Mouse (Mus musculus) frontal cortex, postnatal 25 days (tissue): ENCODE results near the gene Nme9.

ENCODE experiments used
- DNase-seq, 2 experiments: peaks; one replicate each; pipeline ENCODE4 v3.0.0; 2022; ENCODE audit warnings: low spot score in 2 of 2

Gene Nme9

DNA sequence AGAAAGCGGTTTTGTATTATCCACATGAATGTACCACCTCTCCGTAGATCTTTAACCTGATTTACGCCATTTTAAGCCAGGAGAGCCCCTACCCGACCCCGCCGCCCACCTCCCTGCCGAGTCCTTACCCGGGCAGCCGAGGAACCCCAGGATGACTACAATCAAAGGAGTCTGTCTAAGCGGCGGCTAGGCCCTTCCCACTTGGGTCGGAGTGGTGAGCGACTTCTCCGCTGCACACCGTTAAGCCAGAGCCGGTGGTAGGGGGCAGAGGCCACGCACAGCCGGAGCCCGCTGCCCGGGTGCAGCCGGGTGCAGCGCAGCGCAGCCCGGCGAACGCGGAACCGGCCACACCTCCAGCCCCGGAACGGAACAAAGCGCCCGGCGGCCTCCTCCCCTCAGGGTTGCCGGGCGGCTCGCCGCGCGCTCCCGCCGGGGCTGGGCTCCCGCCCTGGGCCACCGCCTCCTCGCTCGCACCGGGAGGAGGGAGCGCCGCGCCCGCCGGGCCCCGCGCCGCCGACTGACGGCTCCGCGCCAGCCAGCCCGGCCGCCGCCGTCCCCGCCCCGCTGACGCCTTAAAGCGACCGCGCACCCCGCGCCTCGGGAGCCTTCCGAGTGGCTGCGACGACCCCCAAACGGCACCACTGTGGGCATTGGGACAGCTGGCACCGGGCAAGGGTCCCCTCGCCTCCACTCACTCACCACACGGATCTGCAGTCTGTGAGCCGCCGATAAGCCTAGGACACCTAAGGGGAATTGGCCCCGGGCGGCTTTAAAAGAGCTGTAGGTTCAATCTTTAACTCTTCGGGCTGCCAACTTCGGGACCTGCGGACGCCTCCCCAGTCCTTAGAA lies 14.9 kb upstream of the Nme9 start:
- DNase-seq = peak; percentile 61 to 68

DNA sequence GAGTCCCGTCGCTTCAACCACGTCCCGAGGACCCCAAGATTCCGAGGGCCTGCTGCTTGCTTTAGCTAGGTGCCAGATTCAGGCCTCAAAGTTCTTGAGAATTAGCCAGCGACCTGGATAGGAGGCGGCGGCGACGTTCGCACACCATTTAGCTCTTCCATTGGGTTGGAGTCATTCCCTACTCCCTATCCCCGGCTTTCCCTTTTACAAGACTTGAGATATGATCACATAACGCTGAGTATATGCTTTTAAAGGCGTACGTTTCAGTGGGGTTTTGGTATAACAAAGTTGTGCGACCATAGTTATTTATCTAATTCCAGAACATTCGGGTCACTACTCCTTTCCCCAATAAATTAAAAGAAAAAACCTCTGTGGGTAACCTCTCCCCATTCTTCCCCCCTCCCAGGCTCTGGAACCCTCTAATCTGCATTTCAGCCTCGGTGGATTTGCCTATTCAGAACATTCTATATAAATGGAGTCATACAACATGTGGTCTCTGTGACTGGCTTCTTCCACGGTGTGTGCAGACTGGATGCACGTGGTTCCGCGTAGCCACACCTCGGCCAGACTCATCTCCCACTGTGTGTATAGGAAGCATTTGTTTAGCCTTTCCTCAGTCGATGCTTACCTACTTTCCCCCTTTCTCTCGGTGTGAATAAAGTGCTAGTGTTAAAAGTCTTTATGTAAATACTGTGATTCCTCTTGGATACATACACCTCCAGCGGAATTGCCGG lies 14.1 kb upstream of the Nme9 start, which contains the start of gene Mras:
Gene Mras, minus strand, starts transcription at position 351 of the 734 bp plus-strand sequence.
- DNase-seq = no peak

DNA sequence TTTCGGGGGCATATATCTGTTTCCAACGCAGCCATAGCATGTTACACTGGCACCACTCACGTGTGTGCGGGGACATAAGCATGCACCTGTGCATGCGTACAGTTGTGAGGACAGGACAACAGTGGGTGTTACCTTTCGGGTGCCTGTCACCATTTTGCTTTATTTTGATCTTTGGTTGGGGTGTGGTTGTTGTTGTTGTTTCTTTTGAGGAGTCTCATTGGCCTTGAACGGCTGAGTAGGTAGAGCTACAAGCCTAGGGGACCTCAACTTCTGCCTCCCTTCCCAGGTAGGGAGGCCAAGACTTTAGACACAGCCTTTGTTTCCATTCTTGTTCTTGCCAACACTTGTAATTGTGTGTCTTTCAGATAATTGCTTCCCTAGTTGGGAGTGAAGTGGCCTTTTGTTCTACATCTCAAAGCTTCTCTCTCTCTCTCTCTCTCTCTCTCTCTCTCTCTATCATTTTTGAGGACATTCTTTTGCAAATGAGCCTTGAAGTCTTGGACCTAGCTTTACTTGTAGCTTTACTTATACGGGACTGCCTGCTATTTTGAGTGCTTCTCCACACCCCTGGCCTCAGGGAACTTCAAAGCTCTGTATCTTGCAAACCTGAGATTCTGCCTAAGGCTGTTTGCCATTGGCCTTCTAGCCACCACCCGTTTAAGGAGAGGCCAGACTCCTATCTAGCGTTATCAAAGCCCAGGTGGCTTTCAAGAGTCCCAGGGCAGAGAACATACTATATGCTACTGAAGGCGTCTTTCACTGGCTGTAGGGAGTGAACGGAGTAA lies 13.3 kb upstream of the Nme9 start:
- DNase-seq = no peak

DNA sequence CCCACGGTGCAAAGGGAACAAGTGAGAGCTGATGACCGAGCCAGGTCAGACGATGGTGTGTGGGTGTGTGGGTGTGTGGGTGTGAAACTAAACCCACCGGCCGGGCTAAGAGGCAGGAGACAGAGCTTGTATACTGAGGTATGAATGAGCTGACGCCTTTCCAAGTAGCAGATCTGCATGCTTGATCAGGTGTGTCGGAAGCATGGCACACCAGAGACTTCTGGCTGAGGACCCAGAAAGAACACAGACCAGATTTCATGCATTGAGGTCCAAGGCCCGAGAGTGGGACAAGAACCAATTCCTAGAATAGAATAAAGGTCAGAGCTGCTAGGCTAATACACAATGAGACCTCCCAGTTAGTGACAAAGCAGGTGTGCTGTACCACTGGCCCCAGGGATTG lies 12.2 kb upstream of the Nme9 start:
- no peak for DNase-seq

DNA sequence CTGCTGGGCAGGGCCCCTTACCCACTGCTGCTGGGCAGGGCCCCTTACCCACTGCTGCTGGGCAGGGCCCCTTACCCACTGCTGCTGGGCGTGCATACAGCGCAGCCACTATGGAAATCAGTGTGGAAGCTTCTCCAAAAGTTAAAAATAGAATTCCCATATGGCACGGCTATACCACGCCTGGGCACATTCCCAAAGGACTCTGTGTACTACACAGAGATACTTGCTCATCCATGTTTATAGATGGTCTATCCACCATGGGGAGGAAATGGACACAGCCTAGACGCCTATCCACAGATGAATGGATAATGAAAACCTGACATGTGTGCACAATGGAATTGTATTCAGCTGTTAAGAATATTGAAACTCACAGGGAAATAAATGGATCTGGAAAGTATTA lies 10.3 kb upstream of the Nme9 start:
- no peak for DNase-seq

DNA sequence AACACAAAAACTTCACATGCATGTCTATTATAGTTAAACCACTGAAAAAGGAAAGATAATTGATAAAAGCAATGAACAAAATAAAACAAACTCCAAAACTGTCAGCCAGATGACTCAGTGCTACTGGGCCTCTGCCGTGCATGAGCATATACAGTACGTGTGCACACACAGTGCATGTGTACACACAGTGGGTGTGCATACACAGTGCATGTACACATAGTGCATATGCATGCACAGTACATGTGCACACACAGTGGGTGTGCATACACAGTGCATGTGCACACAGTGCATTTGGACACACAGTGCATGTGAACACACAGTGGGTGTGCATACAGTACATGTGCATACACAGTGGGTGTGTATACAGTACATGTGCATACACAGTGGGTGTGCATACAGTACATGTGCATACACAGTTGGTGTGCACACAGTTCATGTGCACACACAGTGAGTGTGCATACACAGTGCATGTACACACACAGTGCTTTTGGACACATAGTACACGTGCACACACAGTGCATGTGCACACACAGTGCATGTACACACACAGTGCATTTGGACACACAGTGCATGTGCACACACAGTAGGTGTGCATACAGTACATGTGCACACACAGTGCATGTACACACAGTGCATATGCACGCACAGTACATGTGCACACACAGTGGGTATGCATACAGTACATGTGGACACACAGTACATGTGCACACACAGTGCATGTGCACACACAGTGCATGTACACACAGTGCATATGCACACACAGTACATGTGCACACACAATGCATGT lies 9.4 kb upstream of the Nme9 start:
- DNase-seq = no peak

DNA sequence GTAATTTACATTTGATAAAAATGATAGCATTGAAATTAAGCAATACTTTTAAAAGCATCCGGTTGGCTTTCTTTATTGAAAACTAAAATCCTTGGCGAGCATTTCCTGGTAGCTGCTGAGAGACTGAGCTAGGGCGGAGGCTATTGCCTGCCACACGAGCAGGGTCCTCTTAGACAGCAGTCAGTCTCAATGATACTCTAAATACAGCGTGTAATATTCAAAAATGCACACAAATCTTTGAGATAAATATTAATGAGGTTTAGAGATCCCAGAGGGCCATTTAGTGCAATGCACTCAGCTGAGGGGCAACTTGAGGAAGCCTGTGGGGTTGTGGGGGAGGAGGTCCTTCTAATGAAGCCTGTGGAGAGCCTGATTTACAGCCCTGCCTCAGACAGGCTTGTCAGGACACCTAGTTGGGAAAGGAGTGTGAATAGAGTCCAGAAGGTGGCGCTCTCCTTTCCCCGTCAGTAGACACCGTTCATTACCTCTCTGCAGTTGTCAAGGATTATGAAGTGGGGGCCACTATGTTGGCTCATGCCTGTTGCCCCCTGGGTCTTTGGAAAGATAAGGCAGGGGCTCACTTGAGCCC lies 6.6 kb upstream of the Nme9 start:
- DNase-seq = no peak

DNA sequence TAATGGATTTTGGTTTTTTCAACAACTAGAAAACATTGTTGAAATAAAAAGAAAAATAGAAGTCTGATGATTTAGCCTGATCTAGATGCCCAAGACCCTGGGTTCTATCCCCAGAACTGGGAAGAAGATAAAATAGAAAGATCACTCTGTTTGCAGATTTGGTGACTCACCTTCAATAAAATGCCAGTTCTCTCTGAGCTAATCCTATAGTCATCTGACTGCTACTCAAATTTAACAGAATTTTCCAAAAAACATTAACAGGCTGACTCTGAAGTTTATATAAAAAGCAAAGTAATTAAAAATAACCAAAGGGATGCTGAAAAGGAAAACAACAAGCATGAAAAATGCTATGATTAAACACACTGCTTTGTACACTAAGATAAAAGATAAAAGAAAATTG lies 5.0 kb upstream of the Nme9 start:
- DNase-seq = no peak

DNA sequence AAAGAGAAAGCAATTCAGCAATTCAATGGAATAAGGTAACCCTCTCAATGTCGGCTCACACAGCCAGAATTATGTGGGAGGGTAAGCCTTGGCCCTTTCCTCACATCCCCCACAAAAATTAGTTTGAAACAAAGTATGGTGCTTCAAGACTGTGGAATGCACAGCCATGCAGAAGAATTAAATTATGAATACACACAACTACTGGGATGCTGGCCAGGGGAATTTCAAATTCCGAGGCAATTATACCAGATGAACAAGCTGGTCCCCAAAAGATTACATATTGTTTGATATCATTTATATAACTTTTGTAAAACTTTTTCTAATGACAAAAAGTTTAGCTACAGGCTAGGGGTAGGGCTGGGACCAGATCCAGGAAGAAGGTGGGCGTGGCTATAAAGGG lies 4.0 kb upstream of the Nme9 start:
- DNase-seq = no peak

DNA sequence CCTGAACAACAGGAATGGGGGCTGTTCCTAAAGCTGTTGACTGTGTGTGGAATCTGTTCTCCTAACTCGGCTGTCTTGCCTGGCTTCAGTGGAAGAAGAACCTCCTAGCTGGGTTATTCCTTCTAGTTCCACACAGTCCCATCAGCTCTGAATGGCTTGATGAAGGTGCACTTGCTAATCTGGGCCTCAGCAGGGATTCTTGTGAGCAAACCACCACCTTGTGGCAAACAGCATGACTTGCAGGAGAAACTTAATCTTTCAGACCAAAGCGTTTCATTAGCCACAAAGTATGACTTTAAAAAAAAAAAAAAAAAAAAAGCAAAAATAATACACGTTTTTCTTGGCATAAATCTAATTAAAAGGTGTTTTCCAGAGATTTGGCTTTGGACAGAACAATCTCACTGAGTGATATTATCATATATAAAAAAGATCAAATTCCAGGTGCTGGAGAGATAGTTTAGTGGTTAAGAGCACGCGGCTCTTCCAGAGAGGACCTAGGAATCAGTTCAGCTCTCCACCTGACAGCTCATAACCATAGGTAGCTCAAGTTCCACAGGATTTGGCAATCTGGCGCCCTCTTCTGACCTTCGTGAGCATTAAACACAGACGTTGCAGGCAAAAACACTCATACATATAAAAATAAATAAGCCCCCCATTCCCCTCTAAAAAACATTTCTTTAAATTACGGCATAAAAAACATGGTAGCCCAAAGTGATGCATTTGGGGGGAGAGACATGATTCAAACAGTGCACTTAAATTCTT lies 1.2 kb upstream of the Nme9 start:
- DNase-seq = no peak

DNA sequence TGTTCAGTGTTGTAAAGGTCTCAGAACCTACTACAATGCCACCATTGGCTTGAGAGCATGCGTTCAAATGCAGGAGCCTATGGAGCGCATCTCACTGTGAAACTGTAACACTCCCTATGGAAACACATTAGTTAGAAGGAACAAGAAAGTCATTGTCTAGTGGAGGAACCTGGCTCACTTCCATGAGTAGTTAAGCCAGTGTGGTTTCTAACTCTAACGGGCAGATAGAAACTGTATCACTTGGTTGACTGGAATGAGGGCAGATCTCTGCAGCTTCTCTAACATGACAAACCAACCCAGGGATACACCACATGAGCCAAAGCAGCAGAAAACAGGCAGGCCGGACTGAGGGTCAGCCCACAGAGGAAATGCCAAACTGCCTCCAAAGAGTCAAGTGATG lies 2.9 kb downstream of the Nme9 start:
- no peak for DNase-seq

DNA sequence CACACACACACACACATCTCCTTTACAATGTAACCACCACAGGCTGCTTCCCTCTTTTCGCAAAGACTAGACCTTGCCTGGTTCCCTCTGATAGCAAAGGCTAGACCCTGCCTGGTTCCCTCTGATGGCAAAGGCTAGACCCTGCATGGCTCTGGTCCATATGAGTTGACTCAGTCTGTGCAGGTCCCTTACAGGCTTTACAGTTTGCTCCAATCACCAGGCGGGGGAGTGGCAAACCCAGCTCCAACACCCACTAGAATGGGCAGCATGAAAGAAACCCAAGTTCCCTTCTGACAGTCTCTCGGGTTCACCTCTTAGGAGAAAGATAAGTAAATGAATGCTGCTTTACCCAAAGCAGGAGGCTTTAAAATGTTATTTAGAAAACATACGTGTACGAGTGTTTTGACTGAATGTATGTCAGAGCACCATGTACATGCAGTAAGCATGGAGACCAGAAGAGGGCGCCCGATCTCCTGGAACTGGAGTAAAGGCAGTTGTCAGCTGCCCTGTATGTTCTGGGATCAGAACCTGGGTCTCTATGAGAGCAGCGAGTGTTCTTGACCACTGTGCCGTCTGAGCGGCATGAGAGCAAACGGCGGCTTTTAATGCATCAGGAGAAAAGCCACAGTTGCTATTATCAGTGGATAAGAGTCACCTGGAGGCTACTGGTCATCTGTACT lies 7.4 kb downstream of the Nme9 start:
- no peak for DNase-seq

DNA sequence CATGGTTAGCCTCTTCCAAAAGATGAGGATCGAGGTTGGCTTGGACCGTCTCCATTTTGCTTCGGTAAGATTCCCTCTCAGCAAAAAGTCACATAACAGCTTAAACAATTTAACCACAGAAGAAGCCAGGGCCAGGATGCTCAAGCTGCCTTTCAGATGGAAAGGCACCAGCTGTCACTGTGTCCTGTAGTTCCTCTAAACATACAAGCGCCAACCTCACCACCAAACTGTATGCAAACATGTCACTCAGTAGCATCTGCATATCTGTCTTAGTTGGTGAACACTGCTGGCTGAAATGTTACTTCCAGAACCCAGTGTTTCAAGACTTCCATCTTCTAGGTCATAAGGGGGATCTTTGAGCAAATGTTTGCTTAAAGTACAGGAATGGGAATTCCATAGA lies 8.5 kb downstream of the Nme9 start:
- DNase-seq = no peak

DNA sequence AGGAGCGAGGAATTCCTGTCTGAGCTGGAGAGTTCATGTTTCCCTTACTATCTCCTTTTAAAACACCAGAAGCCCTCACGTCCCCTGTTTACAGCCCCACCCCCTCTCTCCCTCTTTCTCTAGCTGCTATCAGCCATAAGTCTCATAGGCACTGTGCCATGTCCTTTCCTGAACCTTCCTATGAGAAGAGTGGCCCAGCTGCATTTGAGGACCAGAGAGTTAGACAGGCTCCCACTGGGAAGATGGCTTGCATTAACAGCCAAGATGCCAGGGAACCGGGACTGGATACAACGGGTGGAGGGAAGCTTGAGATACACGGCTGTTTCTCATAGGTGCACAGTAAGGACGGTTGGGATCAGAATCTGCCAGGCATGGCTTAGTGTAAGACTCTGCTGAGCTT lies 13.6 kb downstream of the Nme9 start:
- DNase-seq = no peak

DNA sequence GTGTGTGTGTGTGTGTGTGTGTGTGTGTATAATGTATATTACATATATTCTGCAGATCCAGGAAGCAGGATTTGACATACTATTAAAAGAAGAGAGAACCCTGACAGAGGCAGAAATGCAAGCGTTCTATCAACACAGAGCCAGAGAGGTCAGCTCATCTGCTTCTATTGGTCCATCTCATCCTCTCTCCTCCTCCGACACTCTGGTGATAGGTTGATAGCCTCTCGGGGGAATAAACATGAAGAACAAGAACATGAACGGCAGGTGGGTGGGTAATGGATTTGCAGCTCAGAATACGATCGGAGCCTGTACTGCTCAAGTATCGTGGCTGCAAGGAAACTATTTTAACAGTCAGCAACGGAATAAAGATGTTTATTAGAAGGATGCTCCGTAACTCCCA lies 17.3 kb downstream of the Nme9 start:
- DNase-seq = no peak

DNA sequence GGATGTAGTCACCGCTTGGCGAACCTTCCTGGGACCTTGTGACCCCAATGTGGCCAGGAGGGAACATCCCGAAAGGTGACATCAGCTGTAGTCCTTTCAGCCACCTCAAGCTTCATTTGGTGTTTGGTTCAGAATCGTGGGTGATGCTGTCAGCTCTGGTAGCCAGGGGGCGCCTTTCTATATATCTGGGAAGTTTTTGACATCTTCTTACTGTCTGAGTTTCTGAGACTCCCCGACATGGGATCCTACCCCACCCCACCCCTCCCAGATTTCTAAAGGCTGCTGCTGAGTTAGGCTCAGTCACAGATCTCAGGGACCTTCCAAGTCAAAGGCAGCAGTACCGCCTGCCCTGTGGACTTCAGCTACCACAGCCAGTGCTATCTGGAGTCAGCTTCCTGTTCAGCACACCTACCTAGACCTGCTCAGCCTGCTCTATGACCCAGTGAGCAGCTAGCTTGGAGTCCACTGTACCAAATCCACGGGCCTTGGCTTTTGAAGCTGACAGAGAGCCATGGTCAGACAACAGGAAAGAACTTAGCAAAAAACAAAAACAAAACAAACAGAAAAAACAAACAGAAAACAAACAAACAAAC lies 18.5 kb downstream of the Nme9 start:
- DNase-seq = no peak

DNA sequence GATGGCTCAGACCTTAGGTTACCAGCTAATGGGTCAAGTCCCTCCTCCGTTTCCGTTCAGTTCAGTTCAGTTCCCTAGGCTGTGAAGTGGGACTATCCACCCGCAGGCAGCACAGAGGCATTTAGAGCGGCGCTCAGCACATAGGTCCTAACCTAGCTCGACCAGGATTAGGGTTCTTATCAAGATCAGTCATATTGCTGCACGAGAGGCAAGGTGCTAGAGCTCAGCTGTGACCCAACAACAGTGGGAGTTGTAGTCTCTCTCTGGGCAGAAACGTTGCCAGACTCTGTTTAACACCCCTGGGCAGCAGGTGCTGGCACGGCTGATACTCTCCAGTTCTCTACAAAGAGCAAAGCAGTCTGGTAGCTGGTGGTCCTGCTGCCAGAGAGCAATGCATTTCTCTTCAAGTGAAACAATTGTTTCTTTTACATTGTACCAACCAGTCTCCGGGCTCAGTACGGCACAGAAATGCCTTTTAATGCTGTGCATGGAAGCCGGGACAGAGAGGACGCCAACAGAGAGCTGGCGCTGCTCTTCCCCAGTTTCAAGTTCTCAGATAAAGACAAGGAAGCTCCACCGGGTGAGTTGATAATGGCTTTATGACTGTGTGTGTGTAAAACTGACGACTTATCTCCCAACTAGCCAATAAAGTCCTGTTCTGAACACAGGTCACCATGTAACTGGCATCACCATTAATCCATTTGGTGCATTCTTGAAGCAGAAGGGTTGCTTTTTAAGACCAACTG lies 19.2 kb downstream of the Nme9 start:
- no peak for DNase-seq

DNA sequence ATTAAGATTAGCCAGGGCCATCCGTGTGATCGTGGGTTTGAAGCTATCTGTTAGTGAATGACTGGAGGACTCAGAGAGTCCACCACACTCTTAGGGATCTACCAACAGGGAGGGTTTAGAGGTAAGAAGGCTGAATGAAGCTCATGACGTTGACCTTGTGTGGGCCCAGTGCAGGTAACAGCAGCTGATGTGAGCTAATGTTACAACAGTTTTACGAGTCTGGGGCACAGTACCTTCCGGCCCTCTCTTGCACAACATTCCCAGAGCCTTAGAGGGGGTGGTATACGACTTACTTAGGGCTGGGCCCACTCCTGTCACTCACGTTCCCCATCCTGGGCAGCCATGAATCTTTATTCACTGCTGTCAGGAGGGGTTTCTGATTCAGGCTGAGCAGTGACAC lies 20.1 kb downstream of the Nme9 start:
- DNase-seq = no peak

DNA sequence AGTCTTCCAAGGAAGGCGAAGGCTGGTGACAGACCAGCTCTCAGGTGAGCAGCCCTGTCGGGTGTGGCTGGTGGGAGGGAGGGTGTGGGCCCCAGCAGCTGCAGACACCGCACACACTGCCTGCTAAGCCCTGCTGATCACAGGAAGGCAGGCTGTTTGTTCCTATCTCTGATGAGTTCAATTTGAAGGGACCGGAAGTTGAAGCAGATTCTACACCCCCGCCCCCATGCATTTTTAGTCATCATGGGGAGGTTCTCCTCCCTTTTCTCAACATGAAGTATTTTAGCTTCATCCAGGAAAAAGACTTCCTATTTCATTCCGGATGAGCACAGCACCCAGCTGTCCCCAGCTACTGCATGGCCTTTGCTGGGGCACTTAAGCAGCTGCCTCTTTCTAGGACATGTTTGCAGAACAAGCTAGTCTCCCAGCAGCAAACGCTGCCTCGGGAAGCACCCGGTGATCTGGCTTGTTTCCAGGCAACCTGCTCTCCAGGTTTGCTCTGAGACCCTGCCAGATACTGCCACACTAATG lies 28.0 kb downstream of the Nme9 start:
- DNase-seq = no peak
